Mouse (Mus musculus) thymus, adult 2 months (tissue): ENCODE data around the gene Sgk1.

ENCODE experiments used
- CTCF ChIP-seq: fragments of 200-500 bp; IDR thresholded peaks from 2 replicates; pipeline ENCODE4 v1.5.1; 2012; ENCODE audit warnings: mild to moderate bottlenecking, control low read depth, low read length, moderate library complexity, borderline replicate concordance; ENCODE audit not compliant: control insufficient read depth, poor library complexity, insufficient read depth; ENCODE audit errors: extremely low read depth
- POLR2A ChIP-seq: fragments of 200-500 bp; IDR thresholded peaks from 2 replicates; pipeline ENCODE4 v1.6.1; 2012; ENCODE audit warnings: mild to moderate bottlenecking, low read length, control low read depth, moderate library complexity; ENCODE audit not compliant: control insufficient read depth, poor library complexity, insufficient read depth; ENCODE audit errors: extremely low read depth

DNA sequence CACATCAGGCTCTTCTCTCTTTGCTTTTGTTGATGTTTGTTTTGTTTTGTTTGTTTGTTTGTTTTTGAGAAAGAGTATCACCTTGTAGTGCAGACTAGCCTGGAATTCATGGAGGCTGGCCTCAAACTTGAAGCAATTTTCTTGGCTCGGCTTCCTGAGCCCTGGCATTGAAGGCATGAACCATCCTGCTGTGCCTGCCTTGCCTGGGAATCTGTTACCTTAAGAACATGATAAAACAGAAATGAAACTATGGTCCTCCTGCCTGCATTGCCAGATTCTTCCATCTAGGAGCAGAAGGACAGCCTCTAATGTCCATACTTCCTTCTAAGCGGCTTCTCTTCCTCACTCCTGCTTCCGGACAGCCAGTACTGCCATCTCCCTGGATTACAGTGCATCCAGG is 17.4 kb downstream of the Sgk1 start:
- TF ChIP-seq CTCF (no peak), POLR2A (no peak)
